Mouse (Mus musculus): ENCODE results near the gene Mpg. TPM values are rescaled to one million over a fixed set of nuclear protein-coding genes. Genes with fewer than 3 reads are reported as not detected.

Gene Mpg
- total RNA-seq, 2 experiments from 2014 or later: 22.1 to 22.7 TPM

DNA sequence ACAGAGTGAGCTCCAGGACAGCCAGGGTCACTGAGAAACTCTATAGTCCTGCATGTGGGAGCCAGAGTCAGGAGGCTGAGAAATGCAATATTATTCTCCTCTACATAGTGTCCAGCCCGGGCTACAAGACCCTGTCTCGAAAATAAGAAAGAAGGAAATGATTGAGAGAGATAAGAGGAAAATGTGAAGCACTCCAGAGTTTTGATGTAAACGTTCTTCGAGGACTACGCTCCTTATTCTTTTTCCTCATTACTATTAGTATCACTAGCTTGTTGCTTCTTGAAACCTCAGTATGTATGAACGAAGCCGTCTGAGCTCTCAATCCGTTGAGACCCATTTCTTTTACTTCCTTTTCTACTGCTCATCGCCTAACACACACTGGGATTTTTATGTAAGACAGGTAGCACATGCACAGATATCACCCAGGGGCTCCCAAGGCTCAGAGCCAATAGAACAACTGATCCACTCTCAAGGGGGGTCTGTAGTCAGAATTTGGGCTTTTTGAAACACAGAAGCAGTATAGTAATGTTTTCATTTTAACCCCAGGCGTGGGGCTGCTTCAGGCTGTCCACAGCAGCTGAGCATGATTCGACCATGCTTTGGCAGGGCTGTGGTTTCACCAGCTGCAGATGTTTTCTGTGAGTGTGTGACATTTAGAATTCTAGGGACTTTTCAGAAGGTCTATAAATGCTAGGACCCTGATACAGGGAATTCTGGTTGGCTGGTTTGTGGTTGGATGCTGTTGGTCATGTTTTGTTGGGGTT, 24.2 kb upstream of the Mpg start:
- DNase-seq: no peak

GRCm38 (mm10) chr11:32205058-32205873, 21.0 kb upstream of the Mpg start, which contains the start of gene Snrnp25:
Gene Snrnp25, plus strand, starts transcription at chr11:32205415.
- peak; percentile 96 to 97 for DNase-seq

DNA sequence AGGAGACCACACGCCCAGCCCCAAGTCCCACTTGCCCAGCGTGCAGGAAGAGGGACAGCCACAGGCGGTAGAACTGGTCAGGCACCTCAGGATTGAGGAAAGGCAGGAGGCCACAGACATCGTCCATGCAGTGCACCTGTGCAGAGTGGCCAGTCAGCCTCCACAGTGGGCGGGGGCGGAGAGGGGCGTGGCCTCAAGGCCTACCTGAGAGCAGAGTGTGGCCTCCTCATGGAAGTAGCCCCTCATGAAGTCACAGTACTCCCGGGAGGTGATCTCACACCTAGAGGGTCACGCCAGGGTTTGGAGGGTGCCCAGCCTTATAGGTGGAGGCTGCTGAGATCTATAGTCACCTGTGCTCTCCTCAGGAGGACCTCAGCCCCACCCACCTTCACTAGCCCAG, 15.7 kb upstream of the Mpg start:
- no peak for DNase-seq

DNA sequence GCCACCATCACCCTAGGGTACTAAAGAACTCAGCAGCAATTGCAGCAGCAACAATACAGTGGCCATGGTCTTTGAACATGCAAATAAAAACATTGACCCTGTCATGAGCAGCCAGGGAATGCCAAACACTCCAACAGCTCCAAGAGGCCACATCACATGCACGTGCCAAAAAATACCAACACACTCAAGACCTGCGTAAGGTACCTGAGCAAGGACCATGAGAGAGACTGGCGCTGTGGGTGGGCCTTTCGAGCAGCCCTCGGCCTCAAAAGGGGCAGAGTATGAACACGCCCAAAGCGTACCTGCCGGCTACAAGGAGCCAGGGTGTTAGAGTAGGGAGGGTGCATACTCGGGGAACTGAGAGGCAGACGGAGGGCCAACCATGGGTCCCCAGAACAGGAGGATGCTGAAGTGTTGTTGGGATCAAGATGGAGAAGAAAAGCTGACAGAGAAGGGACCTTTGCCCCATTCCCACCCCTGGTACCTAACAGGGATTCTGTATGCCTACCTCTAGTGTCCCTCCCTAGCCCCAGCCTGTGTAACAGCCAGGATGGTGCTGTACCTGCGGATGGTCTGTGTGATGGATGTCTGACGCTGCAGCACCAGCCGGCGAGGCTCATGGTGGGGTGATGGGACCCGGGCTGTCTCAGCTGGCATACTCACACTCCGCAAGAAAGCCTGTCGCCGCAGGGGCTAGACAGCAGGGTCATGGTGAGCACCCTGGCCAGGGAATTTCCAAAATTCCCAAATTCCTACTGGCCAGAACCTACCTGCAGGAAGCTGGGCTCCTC, 10.7 kb upstream of the Mpg start:
- no peak for DNase-seq

GRCm38 (mm10) chr11:32216851-32217250, 9.5 kb upstream of the Mpg start:
- peak; percentile 77 to 80 for DNase-seq

- no peak for DNase-seq
Observed at GRCm38 (mm10) chr11:32218501-32219050, 7.7 kb upstream of the Mpg start.

- DNase-seq: no peak
Observed at GRCm38 (mm10) chr11:32219287-32219686, 7.0 kb upstream of the Mpg start.

- DNase-seq: no peak
Observed at GRCm38 (mm10) chr11:32220607-32221224, 5.6 kb upstream of the Mpg start.

- peak; percentile 60 to 80 for DNase-seq
Observed at GRCm38 (mm10) chr11:32221225-32221950, 4.9 kb upstream of the Mpg start.

- DNase-seq: peak; percentile 83 to 89
Observed at GRCm38 (mm10) chr11:32221951-32222409, 4.3 kb upstream of the Mpg start, which contains the start of gene Rhbdf1. Gene Rhbdf1, minus strand, starts transcription at chr11:32222300.

DNA sequence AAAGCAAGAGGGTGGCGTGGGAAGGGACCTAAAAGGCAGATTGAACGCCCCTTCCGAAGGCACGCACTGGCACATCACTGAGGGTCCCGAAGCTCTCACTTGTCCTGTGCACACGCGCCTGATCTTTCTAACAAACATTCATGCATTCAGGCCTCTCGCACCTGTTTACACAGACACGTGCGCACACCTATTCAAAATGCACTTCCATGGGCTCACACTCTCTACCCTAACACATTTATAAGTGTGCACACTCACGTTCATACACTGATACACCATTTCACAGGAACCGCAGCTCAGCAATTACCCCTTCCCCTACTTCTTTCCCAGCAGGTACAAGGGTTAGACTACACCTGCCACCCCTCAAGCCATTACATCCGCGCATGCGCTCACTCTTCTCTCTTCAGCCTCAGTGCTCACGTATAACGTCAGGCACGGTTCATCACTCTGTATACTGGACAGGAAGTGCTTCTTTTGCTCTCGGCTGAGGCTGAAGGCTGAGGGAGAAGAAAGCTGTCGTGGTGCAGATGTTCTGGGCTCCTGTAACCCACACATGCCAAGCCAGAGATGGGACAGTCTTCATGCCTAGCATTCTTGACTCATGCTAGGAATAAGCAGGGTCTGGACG, 3.6 kb upstream of the Mpg start:
- DNase-seq: no peak

GRCm38 (mm10) chr11:32223297-32223967, 2.9 kb upstream of the Mpg start:
- DNase-seq: no peak

DNA sequence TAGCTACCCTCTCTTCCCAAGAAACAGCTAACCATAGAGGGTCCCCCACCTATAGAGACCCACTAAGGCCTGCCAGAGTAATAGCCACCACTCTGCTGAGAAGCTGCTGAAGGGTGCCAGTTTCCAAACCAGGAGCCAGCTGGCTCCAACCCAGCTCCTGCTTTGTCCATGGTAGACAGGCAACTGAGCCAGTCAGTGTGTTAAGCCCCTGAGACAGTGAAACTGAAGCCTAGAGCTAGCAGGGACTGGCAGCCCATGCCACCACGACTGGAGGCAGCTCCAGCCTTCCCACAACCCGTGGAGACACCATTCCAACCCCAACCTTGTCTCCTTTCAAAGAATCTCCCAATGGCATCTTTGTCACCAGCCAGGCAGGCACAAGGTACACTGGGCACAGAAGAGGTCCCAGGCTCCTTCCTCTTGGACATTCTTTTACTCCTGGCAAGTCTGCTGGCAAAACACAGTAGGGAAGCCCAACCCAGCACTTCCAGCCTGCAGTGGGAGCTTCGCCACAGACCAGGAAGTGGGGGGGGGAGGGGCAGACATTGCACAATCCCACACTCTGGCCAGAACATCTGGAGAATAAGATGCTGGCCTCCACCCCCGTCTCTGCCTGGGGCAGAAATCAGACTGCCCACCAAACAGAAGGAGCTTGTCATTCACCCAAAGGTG, 1.7 kb upstream of the Mpg start:
- DNase-seq: peak; percentile 70 to 86

DNA sequence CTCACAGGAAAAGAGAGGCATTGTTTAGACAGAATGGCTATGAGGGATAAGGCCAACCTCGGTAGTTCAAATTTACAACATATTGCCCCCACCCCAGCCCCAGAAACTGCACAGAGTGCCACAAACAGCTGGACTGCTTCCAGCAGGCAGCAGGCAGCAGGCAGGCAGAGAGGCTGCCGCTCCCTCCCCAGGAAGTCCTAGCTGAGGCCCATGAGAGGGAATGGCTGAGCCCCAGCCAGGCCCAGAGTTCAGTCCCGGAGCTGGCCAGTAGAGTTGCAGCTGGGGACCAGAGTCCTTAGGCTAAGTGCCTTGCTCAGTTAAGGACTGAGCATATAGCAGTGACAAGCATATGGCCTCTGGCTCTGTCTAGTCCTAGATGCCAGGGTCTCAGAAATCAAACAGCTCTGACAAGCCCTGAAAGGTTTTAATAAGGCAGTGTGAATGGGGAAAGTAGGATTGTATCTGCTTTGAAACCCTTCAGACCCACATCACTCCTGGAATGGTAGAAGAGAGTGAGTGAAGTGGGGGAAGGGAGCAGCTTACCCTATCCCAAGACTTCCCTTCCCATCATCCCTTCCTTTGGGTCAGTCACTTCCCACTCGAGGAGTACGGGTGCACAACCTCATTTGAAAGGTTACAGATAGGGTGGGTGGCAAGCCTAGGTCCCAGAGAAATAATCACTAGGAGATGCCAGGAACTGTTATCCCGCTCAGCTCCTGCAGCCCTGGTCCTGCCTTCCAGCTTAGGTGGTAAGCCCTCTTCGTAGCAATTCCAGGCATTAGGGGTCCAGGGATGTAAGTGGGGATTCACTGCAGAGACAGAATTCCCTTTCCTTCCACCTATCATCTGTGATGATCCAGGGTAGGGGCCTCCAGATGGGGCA, 842 bp upstream of the Mpg start:
- peak in 1 of 2 experiments; percentile 48 for DNase-seq

DNA sequence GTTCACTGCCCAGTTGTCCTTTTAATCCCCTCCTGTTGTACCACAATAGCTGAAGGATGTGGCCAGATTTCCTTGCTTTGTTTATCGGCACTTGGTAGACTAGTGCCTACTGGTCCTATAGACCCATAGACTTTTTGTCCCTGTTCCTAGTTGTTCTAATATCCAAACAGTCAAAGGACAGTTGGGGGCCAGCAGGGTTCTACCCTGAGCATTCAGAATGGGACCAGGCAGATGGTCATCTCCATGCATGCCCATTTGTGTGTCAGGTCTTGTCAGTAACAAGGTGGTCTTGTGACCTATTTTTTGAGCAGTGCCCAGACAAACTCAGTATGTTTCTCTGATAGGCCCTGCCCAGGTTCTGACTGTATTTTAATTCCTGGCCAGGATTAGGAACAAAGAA, 736 bp downstream of the Mpg start:
- DNase-seq: no peak

DNA sequence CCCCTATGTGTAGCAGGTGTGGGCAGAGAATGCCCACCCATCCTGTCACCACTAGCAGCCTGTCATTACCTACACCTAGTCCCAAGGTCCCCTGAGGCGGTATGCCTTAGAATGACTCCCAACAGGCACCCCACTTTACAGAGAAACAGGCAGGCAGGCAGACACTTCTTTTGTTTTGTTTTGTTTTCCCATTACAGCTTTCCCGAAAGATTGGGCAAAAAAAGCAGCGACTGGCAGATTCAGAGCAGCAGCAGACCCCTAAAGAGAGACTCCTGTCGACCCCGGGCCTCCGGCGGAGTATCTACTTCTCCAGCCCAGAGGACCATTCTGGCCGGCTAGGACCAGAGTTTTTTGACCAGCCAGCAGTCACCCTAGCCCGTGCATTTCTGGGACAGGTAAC, 1.2 kb downstream of the Mpg start:
- no peak for DNase-seq

DNA sequence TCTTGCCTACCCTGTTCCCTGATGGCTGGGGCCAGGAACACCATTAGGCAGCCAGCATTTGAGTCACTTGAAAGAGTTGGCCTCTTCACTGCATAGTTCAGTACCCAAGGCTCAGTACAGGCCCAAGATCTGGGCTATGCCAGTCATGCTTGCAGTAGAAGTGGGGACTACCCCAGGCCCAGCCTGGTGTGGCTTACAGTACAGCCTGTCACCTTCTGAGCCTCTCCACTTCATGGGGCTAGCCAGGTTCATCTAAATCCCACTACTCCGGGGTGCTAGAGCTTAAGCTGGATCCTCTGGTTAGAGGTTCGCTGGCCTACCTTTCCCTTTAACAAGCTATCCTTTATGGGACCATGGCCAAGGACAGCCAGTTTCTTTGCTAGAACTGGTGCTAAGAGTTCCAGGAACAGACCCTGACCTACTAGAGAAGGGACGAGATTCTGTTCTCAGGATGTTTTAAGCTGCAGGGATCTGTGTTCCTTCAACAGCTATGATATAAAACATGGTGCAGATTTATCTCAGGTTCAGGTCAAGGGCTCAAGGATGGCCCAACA, 2.1 kb downstream of the Mpg start:
- no peak for DNase-seq

DNA sequence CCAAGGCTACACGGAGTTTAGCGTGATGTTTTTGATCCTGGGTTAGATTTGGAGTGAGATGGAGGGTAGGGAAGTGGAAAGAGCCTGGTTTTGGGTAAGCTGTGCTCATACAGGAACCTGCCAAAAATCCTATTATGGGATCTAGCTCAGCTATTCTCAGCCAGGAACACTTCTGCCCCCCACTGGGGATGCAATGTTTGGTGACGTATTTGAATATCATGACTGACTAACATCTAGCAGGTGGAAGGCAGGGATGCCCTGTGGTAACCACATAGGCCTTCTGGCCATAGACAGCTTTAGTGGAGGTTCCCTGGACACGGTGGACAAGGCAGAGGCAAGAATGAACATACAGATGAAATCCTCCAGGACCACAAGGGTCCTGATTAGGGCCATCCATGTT, 3.9 kb downstream of the Mpg start:
- no peak for DNase-seq

Measured in adrenal gland, postnatal 36 days (tissue).